Mouse (Mus musculus) heart, postnatal 0 days (tissue): Measurements from ENCODE around the gene Fbln7.

ENCODE experiments used
- CTCF ChIP-seq: IDR thresholded peaks from 2 replicates; pipeline ENCODE4 v1.5.1; 2016; ENCODE audit warnings: antibody characterized with exemption, control low read depth, low read depth
- EP300 ChIP-seq: IDR thresholded peaks from 2 replicates; pipeline ENCODE4 v1.6.1; 2016; ENCODE audit warnings: antibody characterized with exemption, low read depth

DNA sequence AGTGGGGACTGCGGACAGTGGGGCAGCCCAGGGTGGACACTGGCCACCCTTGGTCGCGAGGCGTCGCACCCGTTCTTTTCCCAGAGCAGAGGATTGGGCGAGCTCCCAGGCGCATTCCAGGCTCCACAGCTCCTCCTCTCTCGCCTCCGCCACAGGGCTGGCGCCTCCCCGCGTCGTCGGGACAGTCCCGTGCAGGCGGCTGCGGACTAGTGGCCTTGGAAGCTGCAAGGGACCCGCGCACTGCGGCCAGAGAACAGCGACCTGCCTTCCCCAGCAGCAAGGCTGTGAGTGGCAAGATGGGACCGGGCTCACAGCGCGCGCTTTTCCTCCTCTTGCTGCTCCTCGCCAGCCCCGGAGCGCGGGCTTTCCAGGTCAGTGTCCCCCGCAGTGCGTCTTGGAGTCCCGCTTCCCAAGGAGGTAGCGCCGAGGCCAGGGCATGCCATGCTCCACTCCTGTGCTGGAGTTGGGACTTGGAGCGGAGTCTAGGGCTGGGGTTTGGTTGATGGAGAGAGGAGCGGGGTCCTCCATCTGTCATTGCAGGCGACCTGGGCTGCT, 1.1 kb downstream of the Fbln7 start:
- TF ChIP-seq EP300: no peak
- TF ChIP-seq CTCF: peak; percentile 32; the same call in 1 of the 2 replicates
